In genomic region chr2:60124648-60125048, GRCm38 (mm10) we compare ENCODE assay signal across 8 mouse cellular contexts.
DNase-seq lines count a peak whose midpoint lies in the region; ATAC-seq lines count a peak whose summit lies in the region.

No protein-coding gene starts in this region.

- peak; percentile 70 for ATAC-seq in forebrain, embryonic 13.5 days
- ATAC-seq in lung, embryonic 16.5 days (ENCODE audit: low read depth), result peak; percentile 86

- H3K27me3 ChIP-seq in forebrain, embryonic 13.5 days, result no peaks in the 10 kb centered on the region
- no peaks in the 10 kb centered on the region for H3K27me3 ChIP-seq in lung, embryonic 16.5 days (ENCODE audit: control insufficient read depth, insufficient read depth, low read depth, low read length)

- no peaks in the 10 kb centered on the region for H3K36me3 ChIP-seq in forebrain, embryonic 13.5 days (ENCODE audit: poor library complexity, severe bottlenecking)
- H3K36me3 ChIP-seq in lung, embryonic 16.5 days (ENCODE audit: control insufficient read depth, insufficient read depth, low read length), result no peaks in the 10 kb centered on the region

- peak overlapping the region; percentile 99 for H3K27ac ChIP-seq in forebrain, embryonic 13.5 days
- peak overlapping the region; percentile 100 for H3K27ac ChIP-seq in lung, embryonic 16.5 days (ENCODE audit: low read length)

- H3K9me3 ChIP-seq in forebrain, embryonic 13.5 days (replicated peaks), result no peaks in the 10 kb centered on the region
- H3K9me3 ChIP-seq in lung, embryonic 16.5 days (ENCODE audit: control insufficient read depth, low read length), result no peaks in the 10 kb centered on the region

- H3K4me1 ChIP-seq in forebrain, embryonic 13.5 days, result peaks cover 49% of the 10 kb centered on the region
- H3K4me1 ChIP-seq in lung, embryonic 16.5 days (replicated peaks; ENCODE audit: control insufficient read depth, insufficient read depth, low read length), result peaks cover 14% of the 10 kb centered on the region

- peak; percentile 17 to 26 for DNase-seq in CD8-positive naive resting alpha-beta T cell, adult 2 months (ENCODE audit: low read depth in 2 of 2, low spot score in 2 of 2)
- peak; percentile 30 to 40 for DNase-seq in adrenal gland, postnatal 4 days (ENCODE audit: low spot score in 2 of 2)
- peak; percentile 40 for DNase-seq in heart, postnatal 25 days (ENCODE audit: low spot score)
- DNase-seq in layer of hippocampus, adult 9-11 months, result peak; percentile 30
- DNase-seq in ovary, adult 18-20 months (ENCODE audit: low spot score), result peak; percentile 38
- peak; percentile 33 to 51 for DNase-seq in thymus, postnatal 10 days (ENCODE audit: low spot score in 2 of 2)

- WGBS in forebrain, embryonic 13.5 days, result under 1% methylated on average over 39 of the region's 47 CpGs
- WGBS in lung, embryonic 16.5 days, result 0% methylated on average over 31 of the region's 47 CpGs

- H3K4me3 ChIP-seq in forebrain, embryonic 13.5 days, result peak overlapping the region; percentile 92
- peak overlapping the region; percentile 93 for H3K4me3 ChIP-seq in lung, embryonic 16.5 days (ENCODE audit: low read length)

- intact Hi-C loops in heart, postnatal 25 days (cut with DNase I), result loop anchor here (2.0 to 5.0 kb wide), 5 partner anchors 42 to 172 kb away; partner anchors contain the start of genes Baz2b and March7

- H3K9ac ChIP-seq in forebrain, embryonic 13.5 days, result peak overlapping the region; percentile 99
- peak overlapping the region; percentile 99 for H3K9ac ChIP-seq in lung, embryonic 16.5 days (ENCODE audit: low read length)

- H3K4me2 ChIP-seq in forebrain, embryonic 13.5 days, result peak overlapping the region; percentile 63
- H3K4me2 ChIP-seq in lung, embryonic 16.5 days (ENCODE audit: low read depth, low read length), result peak overlapping the region; percentile 52

Comparison
In these comparisons a context has a peak if more than half of its experiments do, and no peak if none do; other contexts are left out.
1. Peak in every context shown above with its lines: DNase-seq, ATAC-seq, H3K4me3 ChIP-seq and H3K27ac ChIP-seq.